Mouse (Mus musculus): ENCODE measurements around the gene Ppp1r35. TPM values are rescaled to one million over a fixed set of nuclear protein-coding genes. Genes with fewer than 3 reads are reported as not detected.
"Not testable (repeated sequence)": the region's sequence is repeated elsewhere in the genome, so short reads cannot be mapped to it uniquely, and the experiment has no call there.

Gene Ppp1r35
- polyA plus RNA-seq, 1 experiment from 2014 or later, result 30.6 TPM

- H3K4me2 ChIP-seq, result no peak overlapping the region
- H3K27ac ChIP-seq, result no peak overlapping the region
- 77% methylated on average over 7 of the region's 7 CpGs for WGBS
- no peak for ATAC-seq (ENCODE audit: insufficient number of reproducible peaks, insufficient read depth, low FRiP score, low TSS enrichment, low read depth)
- H3K9ac ChIP-seq, result no peak overlapping the region
- no peaks in the 10 kb centered on the region for H3K27me3 ChIP-seq
- no peak overlapping the region for H3K4me3 ChIP-seq
- peaks cover 48% of the 10 kb centered on the region for H3K4me1 ChIP-seq
- no peaks in the 10 kb centered on the region for H3K36me3 ChIP-seq
- no peaks in the 10 kb centered on the region for H3K9me3 ChIP-seq
These were observed 34.5 kb upstream of the Ppp1r35 start for GRCm38 (mm10) chr5:137744197-137744596.

GRCm38 (mm10) chr5:137745214-137746171 lies 33.2 kb upstream of the Ppp1r35 start, which contains the start of gene Tsc22d4:
TSS of gene Tsc22d4 (plus strand) at chr5:137745730.
- Histone ChIP-seq H3K9ac (peak within 1 kb of the TSS; percentile 90), H3K4me1 (peaks cover 39% of the 10 kb centered on the region), H3K27me3 (no peaks in the 10 kb centered on the region), H3K27ac (peak within 1 kb of the TSS; percentile 98), H3K9me3 (no peaks in the 10 kb centered on the region), H3K36me3 (peaks cover 4% of the 10 kb centered on the region), H3K4me3 (peak within 1 kb of the TSS; percentile 69), H3K4me2 (peak within 1 kb of the TSS; percentile 99)
- ATAC-seq (ENCODE audit: insufficient number of reproducible peaks, insufficient read depth, low FRiP score, low TSS enrichment, low read depth), result peak; percentile 85
- 3% methylated on average over 28 of the region's 28 CpGs for WGBS

GRCm38 (mm10) chr5:137746282-137746850 lies 32.3 kb upstream of the Ppp1r35 start:
- Histone ChIP-seq H3K4me1 (peaks cover 39% of the 10 kb centered on the region), H3K4me3 (peak overlapping the region; percentile 69), H3K9ac (peak overlapping the region; percentile 90), H3K27me3 (no peaks in the 10 kb centered on the region), H3K9me3 (no peaks in the 10 kb centered on the region), H3K27ac (peak overlapping the region; percentile 98), H3K4me2 (peak overlapping the region; percentile 99), H3K36me3 (peaks cover 13% of the 10 kb centered on the region)
- no peak for ATAC-seq (ENCODE audit: insufficient number of reproducible peaks, insufficient read depth, low FRiP score, low TSS enrichment, low read depth)
- WGBS, result under 1% methylated on average over 20 of the region's 20 CpGs

GRCm38 (mm10) chr5:137746851-137747325 lies 31.8 kb upstream of the Ppp1r35 start:
- Histone ChIP-seq H3K4me2 (peak overlapping the region; percentile 99), H3K9me3 (no peaks in the 10 kb centered on the region), H3K9ac (peak overlapping the region; percentile 90), H3K36me3 (peaks cover 18% of the 10 kb centered on the region), H3K4me3 (peak overlapping the region; percentile 69), H3K27me3 (no peaks in the 10 kb centered on the region), H3K4me1 (peaks cover 35% of the 10 kb centered on the region), H3K27ac (peak overlapping the region; percentile 98)
- no peak for ATAC-seq (ENCODE audit: insufficient number of reproducible peaks, insufficient read depth, low FRiP score, low TSS enrichment, low read depth)
- 1% methylated on average over 16 of the region's 16 CpGs for WGBS

GRCm38 (mm10) chr5:137747326-137747961 lies 31.2 kb upstream of the Ppp1r35 start:
- peak overlapping the region; percentile 90 for H3K9ac ChIP-seq
- WGBS, result 3% methylated on average over 26 of the region's 26 CpGs
- H3K36me3 ChIP-seq, result peaks cover 24% of the 10 kb centered on the region
- peak overlapping the region; percentile 69 for H3K4me3 ChIP-seq
- H3K27ac ChIP-seq, result peak overlapping the region; percentile 98
- no peaks in the 10 kb centered on the region for H3K27me3 ChIP-seq
- no peak for ATAC-seq (ENCODE audit: insufficient number of reproducible peaks, insufficient read depth, low FRiP score, low TSS enrichment, low read depth)
- no peaks in the 10 kb centered on the region for H3K9me3 ChIP-seq
- H3K4me2 ChIP-seq, result peak overlapping the region; percentile 99
- peaks cover 32% of the 10 kb centered on the region for H3K4me1 ChIP-seq

GRCm38 (mm10) chr5:137748130-137748770 lies 30.4 kb upstream of the Ppp1r35 start:
- WGBS, result 29% methylated on average over 5 of the region's 5 CpGs
- peaks cover 30% of the 10 kb centered on the region for H3K36me3 ChIP-seq
- H3K9me3 ChIP-seq, result no peaks in the 10 kb centered on the region
- H3K4me3 ChIP-seq, result peak overlapping the region; percentile 69
- H3K4me1 ChIP-seq, result peaks cover 32% of the 10 kb centered on the region
- ATAC-seq (ENCODE audit: insufficient number of reproducible peaks, insufficient read depth, low FRiP score, low TSS enrichment, low read depth), result no peak
- peak overlapping the region; percentile 90 for H3K9ac ChIP-seq
- peak overlapping the region; percentile 99 for H3K4me2 ChIP-seq
- no peaks in the 10 kb centered on the region for H3K27me3 ChIP-seq
- H3K27ac ChIP-seq, result peak overlapping the region; percentile 16

- WGBS, result 52% methylated on average over 6 of the region's 6 CpGs
- H3K9ac ChIP-seq, result peak overlapping the region; percentile 17; the same call in 1 of the 2 replicates
These were observed 29.3 kb upstream of the Ppp1r35 start for GRCm38 (mm10) chr5:137749196-137749836.

GRCm38 (mm10) chr5:137750212-137750611 lies 28.4 kb upstream of the Ppp1r35 start:
- WGBS, result 98% methylated on average over 6 of the region's 8 CpGs
- H3K4me3 ChIP-seq; H3K9me3 ChIP-seq; H3K27me3 ChIP-seq; H3K4me2 ChIP-seq; H3K27ac ChIP-seq; H3K9ac ChIP-seq; ATAC-seq (ENCODE audit: insufficient number of reproducible peaks, insufficient read depth, low FRiP score, low TSS enrichment, low read depth): not testable (repeated sequence)
- Histone ChIP-seq H3K36me3 (peaks cover 42% of the 10 kb centered on the region), H3K4me1 (peaks cover 28% of the 10 kb centered on the region)

More at GRCm38 (mm10) chr5:137749196-137749836, 29.3 kb upstream of the Ppp1r35 start:
- peak overlapping the region; percentile 99 for H3K4me2 ChIP-seq
- peaks cover 32% of the 10 kb centered on the region for H3K4me1 ChIP-seq
- H3K27ac ChIP-seq, result 0 out of 2 replicates have a peak overlapping the region, but pooled peaks have one; percentile 8
- peak overlapping the region; percentile 69 for H3K4me3 ChIP-seq
- peaks cover 40% of the 10 kb centered on the region for H3K36me3 ChIP-seq
- no peaks in the 10 kb centered on the region for H3K9me3 ChIP-seq
- no peaks in the 10 kb centered on the region for H3K27me3 ChIP-seq
- no peak for ATAC-seq (ENCODE audit: insufficient number of reproducible peaks, insufficient read depth, low FRiP score, low TSS enrichment, low read depth)

GRCm38 (mm10) chr5:137751221-137751887 lies 27.3 kb upstream of the Ppp1r35 start:
- no peak for ATAC-seq (ENCODE audit: insufficient number of reproducible peaks, insufficient read depth, low FRiP score, low TSS enrichment, low read depth)
- no peaks in the 10 kb centered on the region for H3K9me3 ChIP-seq
- H3K9ac ChIP-seq, result no peak overlapping the region
- WGBS, result 93% methylated on average over 13 of the region's 13 CpGs
- H3K4me2 ChIP-seq, result no peak overlapping the region
- H3K4me3 ChIP-seq, result no peak overlapping the region
- peaks cover 51% of the 10 kb centered on the region for H3K36me3 ChIP-seq
- no peaks in the 10 kb centered on the region for H3K27me3 ChIP-seq
- peaks cover 24% of the 10 kb centered on the region for H3K4me1 ChIP-seq
- no peak overlapping the region for H3K27ac ChIP-seq

GRCm38 (mm10) chr5:137751988-137752387 lies 26.7 kb upstream of the Ppp1r35 start:
- H3K4me2 ChIP-seq, result no peak overlapping the region
- no peaks in the 10 kb centered on the region for H3K9me3 ChIP-seq
- no peak overlapping the region for H3K27ac ChIP-seq
- H3K4me3 ChIP-seq, result no peak overlapping the region
- H3K36me3 ChIP-seq, result peaks cover 56% of the 10 kb centered on the region
- 88% methylated on average over 6 of the region's 6 CpGs for WGBS
- no peak for ATAC-seq (ENCODE audit: insufficient number of reproducible peaks, insufficient read depth, low FRiP score, low TSS enrichment, low read depth)
- H3K27me3 ChIP-seq, result no peaks in the 10 kb centered on the region
- H3K4me1 ChIP-seq, result peaks cover 24% of the 10 kb centered on the region
- H3K9ac ChIP-seq, result no peak overlapping the region
